Mouse (Mus musculus): Measurements from ENCODE around the gene Rps6ka1.

DNA sequence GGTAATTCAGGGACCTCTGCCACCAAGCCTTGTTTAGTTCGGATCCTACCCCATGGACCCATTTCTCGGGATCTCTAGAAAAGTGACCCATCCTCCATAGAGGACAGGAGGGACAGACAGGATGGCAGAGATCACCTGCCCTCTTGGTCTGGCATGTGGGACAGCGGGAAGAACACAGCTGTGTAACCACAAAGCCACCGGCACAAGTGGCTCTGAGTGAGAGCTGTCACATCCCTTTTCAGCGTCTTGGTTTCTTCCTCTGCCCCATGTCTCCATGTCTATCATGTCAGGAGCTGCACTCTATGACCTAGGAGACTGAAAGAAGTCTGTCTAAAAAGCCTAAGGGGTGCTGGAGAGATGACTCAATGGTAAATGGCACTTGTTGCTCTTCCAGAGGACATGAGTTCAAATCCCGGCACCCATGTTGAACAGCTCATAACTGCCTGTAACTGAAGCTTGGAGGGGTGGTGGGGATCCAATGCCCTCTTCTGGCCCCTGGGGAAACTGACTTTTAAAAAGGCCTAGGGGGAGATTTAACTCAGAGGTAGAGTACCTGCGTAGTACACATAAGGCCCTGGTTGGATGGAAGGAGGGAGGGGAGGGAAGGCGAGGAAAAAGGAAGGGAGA is 3.4 kb downstream of the Rps6ka1 start:
- no peak for TF ChIP-seq CTCF (IDR thresholded peaks at IDR 0.05; ENCODE audit: low read depth)
- TF ChIP-seq EP300 (IDR thresholded peaks at IDR 0.05; ENCODE audit: low read depth) = no peak

Measured in heart, postnatal 0 days (tissue).